Mouse (Mus musculus): ENCODE data around the gene Gpr156. TPM values are rescaled to one million over a fixed set of nuclear protein-coding genes. Genes with fewer than 3 reads are reported as not detected.

The Gpr156 gene
- total RNA-seq, 4 experiments from 2014 or later = 0.06 TPM; not detected in 3

Other genes with a start within 250 kb of the Gpr156 start
- 10 to 100 TPM; 36.4 to 46.9 (median 43.4) TPM for gene Fstl1, start 139.6 kb upstream of the Gpr156 start, total RNA-seq (2022)
- 1 to 10 TPM in 3 of 4 experiments, under 1 TPM in 1; 0.90 to 1.4 (median 1.3) TPM for gene Gm36028, start 55.4 kb upstream of the Gpr156 start, total RNA-seq (2022)
- 10 to 100 TPM; 57.2 to 67.5 (median 65.3) TPM for gene Lrrc58, start 48.1 kb upstream of the Gpr156 start, total RNA-seq (2022)
- 10 to 100 TPM; 48.8 to 54.3 (median 53.0) TPM for gene Gsk3b, start 172.5 kb downstream of the Gpr156 start, total RNA-seq (2022)